Mouse (Mus musculus): Measurements from ENCODE around the gene Trpm3. TPM values are rescaled to one million over a fixed set of nuclear protein-coding genes. Genes with fewer than 3 reads are reported as not detected.

Gene Trpm3
- polyA plus RNA-seq, 1 experiment from 2014 or later: 1.9 TPM

DNA sequence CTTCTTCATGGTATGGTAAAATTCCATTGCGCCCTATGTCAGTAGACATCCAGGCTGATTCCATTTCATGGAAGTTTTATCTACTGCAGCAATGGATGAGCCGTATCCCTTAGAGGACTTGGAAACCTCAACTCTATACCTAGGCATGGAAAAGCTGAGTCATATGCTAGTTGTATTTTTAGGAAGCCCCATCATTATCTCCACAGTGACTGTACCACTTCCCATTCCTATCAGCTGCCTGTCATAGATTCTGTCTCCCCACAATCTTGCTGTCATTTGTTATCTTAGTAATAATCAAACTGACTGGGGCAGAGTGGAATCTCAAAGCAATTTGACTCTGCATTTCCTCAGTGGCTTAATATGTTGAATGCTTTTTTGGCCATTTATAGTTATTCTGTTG, 169.2 kb downstream of the Trpm3 start:
- TF ChIP-seq CTCF (IDR thresholded peaks at IDR 0.05; ENCODE audit: low read depth): no peak
- H3K27ac ChIP-seq (ENCODE audit: low read depth): no peak overlapping the region
- H3K4me2 ChIP-seq: no peak overlapping the region
- H3K36me3 ChIP-seq (ENCODE audit: insufficient read depth): no peaks in the 10 kb centered on the region
- H3K9me3 ChIP-seq (ENCODE audit: low read depth, low read length): no peaks in the 10 kb centered on the region
- H3K9ac ChIP-seq: no peak overlapping the region
- no peaks in the 10 kb centered on the region for H3K27me3 ChIP-seq (ENCODE audit: insufficient read depth, low read length)
- no peaks in the 10 kb centered on the region for H3K4me1 ChIP-seq (ENCODE audit: insufficient read depth)
- DNase-seq (no peak), ATAC-seq (ENCODE audit: insufficient read depth) (no peak)
- 87% methylated on average over 2 of the region's 2 CpGs for WGBS
- H3K4me3 ChIP-seq (ENCODE audit: low read depth, low read length): no peak overlapping the region

DNA sequence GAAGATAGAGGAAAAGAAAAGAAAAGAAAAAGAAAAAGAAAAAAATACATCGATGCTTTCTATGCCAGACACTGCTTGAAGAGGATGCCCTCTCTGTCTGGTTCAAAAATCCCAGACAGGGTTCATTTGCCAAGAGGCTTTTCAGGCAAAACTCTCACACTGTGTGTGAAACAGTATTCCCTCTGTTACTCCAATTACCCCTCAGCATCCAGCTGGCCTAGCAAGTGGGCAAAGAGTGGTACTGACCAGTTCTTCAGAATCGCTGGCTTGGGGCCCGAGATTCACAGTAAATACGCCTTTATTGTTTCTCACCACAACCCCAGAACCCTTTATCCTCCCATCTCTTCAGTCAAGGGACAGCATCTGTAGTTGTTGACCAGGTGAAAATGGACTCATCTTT, 178.5 kb downstream of the Trpm3 start:
- TF ChIP-seq CTCF (IDR thresholded peaks at IDR 0.05; ENCODE audit: low read depth): no peak
- no peak overlapping the region for H3K27ac ChIP-seq (ENCODE audit: low read depth)
- no peak overlapping the region for H3K9ac ChIP-seq
- H3K4me2 ChIP-seq: no peak overlapping the region
- H3K4me1 ChIP-seq (ENCODE audit: insufficient read depth): no peaks in the 10 kb centered on the region
- H3K4me3 ChIP-seq (ENCODE audit: low read depth, low read length): no peak overlapping the region
- H3K9me3 ChIP-seq (ENCODE audit: low read depth, low read length): no peaks in the 10 kb centered on the region
- DNase-seq (no peak), ATAC-seq (ENCODE audit: insufficient read depth) (no peak)
- H3K27me3 ChIP-seq (ENCODE audit: insufficient read depth, low read length): no peaks in the 10 kb centered on the region
- no peaks in the 10 kb centered on the region for H3K36me3 ChIP-seq (ENCODE audit: insufficient read depth)
- 89% methylated on average over 4 of the region's 4 CpGs for WGBS

GRCm38 (mm10) chr19:22326813-22327212, 188.0 kb downstream of the Trpm3 start:
- H3K4me3 ChIP-seq (ENCODE audit: low read depth, low read length): no peak overlapping the region
- H3K27ac ChIP-seq (ENCODE audit: low read depth): no peak overlapping the region
- WGBS: 48% methylated on average over 2 of the region's 2 CpGs
- no peak overlapping the region for H3K9ac ChIP-seq
- no peak for TF ChIP-seq CTCF (IDR thresholded peaks at IDR 0.05; ENCODE audit: low read depth)
- no peaks in the 10 kb centered on the region for H3K27me3 ChIP-seq (ENCODE audit: insufficient read depth, low read length)
- no peaks in the 10 kb centered on the region for H3K36me3 ChIP-seq (ENCODE audit: insufficient read depth)
- H3K4me1 ChIP-seq (ENCODE audit: insufficient read depth): no peaks in the 10 kb centered on the region
- ATAC-seq (ENCODE audit: insufficient read depth): no peak
- no peaks in the 10 kb centered on the region for H3K9me3 ChIP-seq (ENCODE audit: low read depth, low read length)
- no peak overlapping the region for H3K4me2 ChIP-seq
- DNase-seq: peak; percentile 62

GRCm38 (mm10) chr19:22327226-22327625, 188.4 kb downstream of the Trpm3 start:
- no peak for TF ChIP-seq CTCF (IDR thresholded peaks at IDR 0.05; ENCODE audit: low read depth)
- Histone ChIP-seq H3K36me3 (ENCODE audit: insufficient read depth) (no peaks in the 10 kb centered on the region), H3K27me3 (ENCODE audit: insufficient read depth, low read length) (no peaks in the 10 kb centered on the region), H3K9ac (no peak overlapping the region), H3K4me1 (ENCODE audit: insufficient read depth) (no peaks in the 10 kb centered on the region), H3K4me3 (ENCODE audit: low read depth, low read length) (no peak overlapping the region), H3K27ac (ENCODE audit: low read depth) (no peak overlapping the region), H3K4me2 (no peak overlapping the region), H3K9me3 (ENCODE audit: low read depth, low read length) (no peaks in the 10 kb centered on the region)
- ATAC-seq (ENCODE audit: insufficient read depth): no peak
- no peak for DNase-seq
- WGBS: 46% methylated on average over 5 of the region's 5 CpGs

DNA sequence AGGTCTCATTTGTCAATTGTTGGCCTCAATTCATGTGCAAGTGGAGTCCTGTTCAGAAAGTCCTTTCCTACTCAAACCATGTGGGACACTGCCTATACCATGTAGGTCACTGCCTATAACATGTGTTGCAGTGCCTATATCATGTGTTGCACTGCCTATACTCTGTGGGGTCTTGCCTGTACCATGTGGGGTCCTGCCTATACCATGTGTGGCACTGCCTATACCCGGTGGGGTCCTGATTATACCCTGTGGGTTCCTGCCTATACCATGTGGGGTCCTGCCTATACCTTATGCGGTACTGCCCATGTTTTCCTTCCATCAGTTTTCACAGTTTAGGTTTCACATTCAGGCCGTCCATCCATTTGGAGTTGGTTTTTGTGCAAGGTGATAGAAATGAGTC, 197.4 kb downstream of the Trpm3 start:
- Histone ChIP-seq H3K4me1 (ENCODE audit: insufficient read depth) (no peaks in the 10 kb centered on the region), H3K4me3 (ENCODE audit: low read depth, low read length) (no peak overlapping the region), H3K9ac (no peak overlapping the region), H3K36me3 (ENCODE audit: insufficient read depth) (no peaks in the 10 kb centered on the region), H3K27me3 (ENCODE audit: insufficient read depth, low read length) (no peaks in the 10 kb centered on the region), H3K9me3 (ENCODE audit: low read depth, low read length) (no peaks in the 10 kb centered on the region), H3K27ac (ENCODE audit: low read depth) (no peak overlapping the region), H3K4me2 (no peak overlapping the region)
- ATAC-seq (ENCODE audit: insufficient read depth) (no peak; the same call in 1 of the 2 replicates), DNase-seq (no peak)
- no peak for TF ChIP-seq CTCF (IDR thresholded peaks at IDR 0.05; ENCODE audit: low read depth)
- WGBS: 77% methylated on average over 3 of the region's 3 CpGs

- H3K9me3 ChIP-seq (ENCODE audit: low read depth, low read length): no peaks in the 10 kb centered on the region
- H3K9ac ChIP-seq: no peak overlapping the region
- TF ChIP-seq CTCF (IDR thresholded peaks at IDR 0.05; ENCODE audit: low read depth): peak; percentile 92
- H3K27ac ChIP-seq (ENCODE audit: low read depth): no peak overlapping the region
- DNase-seq (peak; percentile 92), ATAC-seq (ENCODE audit: insufficient read depth) (0 out of 2 replicates have a peak, but pooled peaks have one; percentile 28)
- no peaks in the 10 kb centered on the region for H3K4me1 ChIP-seq (ENCODE audit: insufficient read depth)
- no peaks in the 10 kb centered on the region for H3K27me3 ChIP-seq (ENCODE audit: insufficient read depth, low read length)
- no peaks in the 10 kb centered on the region for H3K36me3 ChIP-seq (ENCODE audit: insufficient read depth)
- WGBS: 13% methylated on average over 5 of the region's 5 CpGs
- no peak overlapping the region for H3K4me3 ChIP-seq (ENCODE audit: low read depth, low read length)
- no peak overlapping the region for H3K4me2 ChIP-seq
Measured at GRCm38 (mm10) chr19:22337468-22337867, 198.6 kb downstream of the Trpm3 start.

GRCm38 (mm10) chr19:22338927-22339326, 200.1 kb downstream of the Trpm3 start:
- Histone ChIP-seq H3K9me3 (ENCODE audit: low read depth, low read length) (no peaks in the 10 kb centered on the region), H3K4me1 (ENCODE audit: insufficient read depth) (no peaks in the 10 kb centered on the region), H3K4me3 (ENCODE audit: low read depth, low read length) (no peak overlapping the region), H3K9ac (no peak overlapping the region), H3K4me2 (no peak overlapping the region), H3K27ac (ENCODE audit: low read depth) (no peak overlapping the region), H3K36me3 (ENCODE audit: insufficient read depth) (no peaks in the 10 kb centered on the region), H3K27me3 (ENCODE audit: insufficient read depth, low read length) (no peaks in the 10 kb centered on the region)
- no peak for TF ChIP-seq CTCF (IDR thresholded peaks at IDR 0.05; ENCODE audit: low read depth)
- WGBS: 64% methylated on average over 8 of the region's 8 CpGs
- ATAC-seq (ENCODE audit: insufficient read depth) (no peak), DNase-seq (peak; percentile 34)

GRCm38 (mm10) chr19:22354037-22354541, 215.2 kb downstream of the Trpm3 start:
- ATAC-seq (ENCODE audit: insufficient read depth): no peak

More at GRCm38 (mm10) chr19:22354037-22354541, 215.2 kb downstream of the Trpm3 start:
- Histone ChIP-seq H3K27ac (ENCODE audit: low read depth) (no peak overlapping the region), H3K4me2 (no peak overlapping the region), H3K4me3 (ENCODE audit: low read depth, low read length) (no peak overlapping the region), H3K9me3 (ENCODE audit: low read depth, low read length) (no peaks in the 10 kb centered on the region), H3K36me3 (ENCODE audit: insufficient read depth) (no peaks in the 10 kb centered on the region), H3K9ac (no peak overlapping the region), H3K27me3 (ENCODE audit: insufficient read depth, low read length) (no peaks in the 10 kb centered on the region), H3K4me1 (ENCODE audit: insufficient read depth) (no peaks in the 10 kb centered on the region)
- TF ChIP-seq CTCF (IDR thresholded peaks at IDR 0.05; ENCODE audit: low read depth): no peak
- 81% methylated on average over 14 of the region's 14 CpGs for WGBS
- DNase-seq: no peak

Data from lung, embryonic 14.5 days (tissue).